Mouse (Mus musculus): ENCODE measurements at regions not wholly inside any gene's neighbourhood (a gene's known extent, or its start where the extent isn't known, plus 50 kb on each side); places are given as distances from the start of the nearest gene placed in this dataset.

- no peak for TF ChIP-seq MEF2A (IDR thresholded peaks at IDR 0.05; ENCODE audit: borderline replicate concordance, low read depth, low read length)
- TF ChIP-seq CTCF (conservative IDR thresholded peaks at IDR 0.05 in 1 of 2, IDR thresholded peaks at IDR 0.05 in 1 of 2; ENCODE audit: low read depth in 2 of 2, low read length in 2 of 2), result no peak
- no peak for TF ChIP-seq USF1 (IDR thresholded peaks at IDR 0.05; ENCODE audit: low read depth, low read length)
- no peak for TF ChIP-seq POLR2A (IDR thresholded peaks at IDR 0.05; ENCODE audit: low read depth, low read length)
- TF ChIP-seq MYC (IDR thresholded peaks at IDR 0.05; ENCODE audit: low read depth, low read length), result no peak
Observed at GRCm38 (mm10) chr4:83925118-83925842, 399.9 kb downstream of the Ccdc171 start.
